Mouse (Mus musculus): Measurements from ENCODE around the gene Rps15.

DNA sequence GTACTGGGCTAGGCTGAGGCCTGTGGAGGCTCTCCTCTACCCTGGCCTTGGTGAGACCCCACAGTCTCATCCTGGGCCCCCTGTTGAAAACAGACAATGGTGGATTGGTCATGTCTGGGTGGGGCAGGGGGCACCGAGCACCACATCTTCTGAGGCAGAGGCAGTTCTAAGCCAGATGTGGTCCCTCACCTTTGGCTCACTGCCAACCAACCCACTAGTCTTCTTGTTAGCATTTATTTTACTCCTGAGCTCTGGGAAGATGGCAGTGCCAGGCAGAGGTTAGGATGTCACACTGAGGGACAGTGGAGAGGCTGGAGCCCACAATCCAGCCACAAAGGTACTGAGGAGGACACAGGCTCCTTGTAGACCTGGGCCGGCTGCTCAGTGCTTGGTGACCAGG, 34.3 kb upstream of the Rps15 start:
- TF ChIP-seq CTCF (IDR thresholded peaks at IDR 0.05; ENCODE audit: low read depth) (no peak), EP300 (IDR thresholded peaks at IDR 0.05; ENCODE audit: low read depth) (no peak)

Measured in liver, embryonic 14.5 days (tissue).